Mouse (Mus musculus) myocyte (in vitro differentiated cells): ENCODE measurements around the gene 9930022D16Rik.

Experiments
- MYOD1 ChIP-seq, 3 experiments: IDR thresholded peaks; one replicate each; pipeline ENCODE4 v1.6.1; 2011; ENCODE audit warnings: control low read depth in 2 of 3, low read depth in 2 of 3, mild to moderate bottlenecking in 2 of 3, moderate library complexity in 1 of 3; ENCODE audit not compliant: insufficient read length in 2 of 3, control insufficient read depth in 1 of 3
- POLR2A ChIP-seq: IDR thresholded peaks from one replicate; pipeline ENCODE4 v1.6.1; 2011; ENCODE audit warnings: low read depth, mild to moderate bottlenecking, control low read depth, moderate library complexity; ENCODE audit not compliant: insufficient read length
- SRF ChIP-seq: IDR thresholded peaks from one replicate; pipeline ENCODE4 v1.6.1; 2011; ENCODE audit warnings: low read depth; ENCODE audit not compliant: control insufficient read depth, insufficient read length

DNA sequence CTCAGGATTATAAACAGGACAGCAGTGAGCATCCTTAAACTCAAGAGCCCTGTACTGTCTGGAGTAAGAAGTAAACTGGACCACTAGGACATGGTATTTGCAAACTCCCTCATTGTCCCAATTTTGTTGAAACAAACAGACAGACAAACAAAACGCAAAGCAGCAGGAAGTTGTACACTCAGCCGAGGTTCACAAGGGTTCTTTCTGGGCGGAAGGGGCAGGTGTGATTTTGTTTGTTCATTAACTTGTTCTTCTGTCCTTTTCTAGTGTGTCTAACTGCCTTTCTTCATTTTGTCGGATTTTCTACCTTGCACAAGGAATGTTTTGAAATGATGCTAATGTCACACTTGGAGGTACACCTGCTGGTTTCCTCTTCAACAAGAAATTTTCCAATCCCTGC is 5.7 kb downstream of the 9930022D16Rik start:
- TF ChIP-seq SRF (no peak), POLR2A (no peak), MYOD1 (IDR thresholded peaks at IDR 0.05; ENCODE audit: control insufficient read depth in 1 of 3, insufficient read length in 2 of 3, low read depth in 2 of 3) (no peak)
